Mouse (Mus musculus): ENCODE results near the gene Gm42791.

Gm42791 gene

DNA sequence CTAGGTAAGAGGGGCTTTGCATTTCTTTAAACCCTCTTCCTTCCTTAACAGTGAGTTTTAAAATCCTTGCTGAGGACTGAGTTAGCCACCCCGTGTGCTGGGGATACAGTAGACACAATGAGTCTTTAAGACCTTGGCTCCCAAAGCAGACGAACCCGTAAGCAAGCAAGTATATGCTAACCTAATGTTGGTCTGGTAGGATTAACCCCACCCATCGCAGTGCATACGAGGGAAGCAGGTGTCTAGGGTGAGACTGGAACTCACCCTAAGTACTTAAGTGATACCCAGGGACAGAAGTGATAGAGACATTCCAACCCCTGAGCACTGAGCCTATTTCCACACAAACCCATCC, 12.3 kb upstream of the Gm42791 start:
- DNase-seq (ENCODE audit: low spot score) = no peak

DNA sequence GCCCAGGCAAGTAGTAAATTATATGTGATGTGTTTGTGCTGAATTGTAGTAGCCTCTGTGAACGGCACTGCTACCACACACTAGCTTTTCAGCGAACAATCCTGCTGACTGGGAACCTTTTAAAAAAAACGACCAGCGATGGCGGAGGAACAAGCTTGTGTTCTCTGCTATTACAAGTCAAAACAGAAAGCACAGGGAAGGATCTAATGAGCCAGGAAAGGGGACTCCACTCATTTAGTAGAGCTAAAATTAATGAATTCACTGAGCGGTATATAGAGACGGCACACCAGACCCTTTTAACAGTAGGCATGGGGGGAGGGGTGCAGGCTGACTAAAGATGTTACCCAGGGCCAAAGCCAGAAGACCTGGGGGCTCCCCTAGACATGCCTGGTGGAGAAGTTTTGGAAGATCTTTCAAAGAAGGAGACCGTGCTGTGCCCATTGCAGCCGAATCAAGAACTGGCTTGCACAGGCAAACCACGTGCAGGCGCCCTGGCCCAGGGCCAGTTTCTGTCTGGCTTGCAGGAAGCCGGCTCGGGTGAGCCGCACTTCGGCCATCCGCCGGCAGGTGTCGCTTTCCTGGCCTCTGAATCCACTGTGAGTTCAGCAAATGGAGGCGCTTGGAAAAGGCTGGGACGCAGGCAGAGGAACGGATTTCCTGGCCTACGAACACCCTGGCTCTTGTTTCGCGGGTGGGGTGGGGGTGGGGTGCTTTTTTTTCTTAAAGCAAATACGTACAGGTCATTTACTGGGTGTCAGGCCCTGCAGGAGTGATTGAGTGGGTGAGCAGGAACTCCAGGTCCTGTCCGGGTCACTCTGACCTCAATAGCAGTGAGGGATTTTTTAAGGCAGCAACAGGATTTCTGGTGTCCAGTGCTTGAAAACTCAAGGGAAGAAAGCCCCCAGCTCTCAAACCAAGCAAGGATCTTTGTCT, 11.7 kb upstream of the Gm42791 start:
- DNase-seq (ENCODE audit: low spot score) = peak; percentile 93

DNA sequence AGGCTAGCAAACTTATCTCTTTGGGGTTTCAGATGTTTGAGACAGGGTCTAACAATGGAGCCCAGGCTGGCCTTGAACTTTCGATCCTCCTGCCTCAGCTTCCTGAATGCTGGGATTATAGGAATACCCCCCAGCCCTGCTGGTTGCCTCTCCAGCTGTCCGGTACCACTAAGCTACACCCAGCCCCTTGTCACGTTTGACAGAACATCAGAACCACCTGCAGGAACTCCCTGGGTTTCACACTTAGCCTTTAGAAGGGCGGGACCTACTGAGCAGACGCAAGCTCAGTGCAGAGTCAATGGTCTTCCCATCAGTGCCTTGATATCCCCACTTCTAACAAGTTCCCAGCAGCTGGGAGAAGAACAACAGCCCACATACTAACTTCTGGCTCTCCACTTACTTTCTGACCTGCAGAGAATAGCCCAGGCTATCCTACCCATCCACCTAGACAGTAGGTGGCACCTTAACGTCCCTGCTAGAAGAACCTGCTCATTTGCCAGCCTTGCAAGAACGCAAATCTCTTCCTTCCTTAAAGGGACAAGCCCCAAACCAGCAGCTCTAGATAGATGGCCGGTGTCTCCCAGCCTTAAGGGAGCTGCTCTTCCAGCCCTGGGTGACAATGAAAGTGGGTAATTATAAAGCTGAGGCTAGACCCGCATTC, 10.9 kb upstream of the Gm42791 start:
- no peak for DNase-seq (ENCODE audit: low spot score)

GRCm38 (mm10) chr5:149005083-149005482, 10.1 kb upstream of the Gm42791 start:
- no peak for DNase-seq (ENCODE audit: low spot score)

GRCm38 (mm10) chr5:149003137-149003536, 8.2 kb upstream of the Gm42791 start:
- no peak for DNase-seq (ENCODE audit: low spot score)

DNA sequence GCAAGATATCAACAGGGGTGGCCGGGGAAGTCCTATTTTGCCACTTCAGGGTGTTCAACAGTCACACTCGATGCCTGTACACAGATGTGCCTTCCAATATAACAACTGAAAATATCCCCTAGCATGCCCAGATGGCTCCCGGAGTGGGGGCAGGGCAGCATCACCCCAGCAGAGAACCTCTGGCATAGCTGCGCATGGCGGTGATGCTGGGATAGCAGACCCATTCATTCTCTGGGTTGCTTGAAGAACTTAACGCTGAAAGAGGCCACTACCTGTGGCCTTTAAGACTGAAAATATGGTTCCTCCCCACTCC, 7.8 kb upstream of the Gm42791 start:
- DNase-seq (ENCODE audit: low spot score) = no peak

DNA sequence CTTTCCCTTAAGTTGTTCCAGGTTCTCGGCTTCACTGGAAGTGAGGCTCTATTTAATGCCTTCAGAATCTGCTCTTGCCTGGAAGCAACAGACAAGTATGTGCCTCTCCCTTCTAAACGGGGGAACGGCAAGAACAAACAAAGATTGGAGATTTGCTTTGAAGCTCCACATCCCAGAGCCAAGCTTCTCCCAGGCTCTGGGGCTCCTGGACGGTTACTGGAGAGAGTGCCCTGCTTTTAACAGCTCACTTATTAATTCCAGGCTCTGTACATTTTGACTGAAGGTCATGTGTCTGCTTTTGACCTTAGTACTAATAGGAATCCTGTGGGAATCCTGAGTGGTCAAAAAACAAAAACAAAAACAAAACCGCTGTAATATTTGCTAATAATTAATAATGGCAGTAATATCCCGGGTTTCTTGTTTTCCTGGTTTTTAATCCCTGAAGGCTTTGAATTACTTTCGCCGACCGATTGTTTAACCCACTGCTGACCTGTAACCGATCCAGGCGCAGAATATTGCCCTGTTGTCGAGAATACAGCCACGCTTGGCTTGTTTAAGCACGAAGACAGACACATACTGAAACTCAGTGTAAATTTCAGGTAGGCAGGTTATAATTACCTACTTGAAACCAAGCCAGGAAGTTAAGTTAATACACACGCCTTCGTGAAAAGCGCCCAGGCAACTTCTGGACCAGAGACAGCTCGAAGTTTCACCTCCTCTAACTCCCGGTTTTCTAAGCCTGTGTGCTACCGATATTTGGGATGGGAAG, 7.3 kb upstream of the Gm42791 start:
- no peak for DNase-seq (ENCODE audit: low spot score)

GRCm38 (mm10) chr5:148999802-149000201, 4.9 kb upstream of the Gm42791 start:
- DNase-seq (ENCODE audit: low spot score) = no peak

DNA sequence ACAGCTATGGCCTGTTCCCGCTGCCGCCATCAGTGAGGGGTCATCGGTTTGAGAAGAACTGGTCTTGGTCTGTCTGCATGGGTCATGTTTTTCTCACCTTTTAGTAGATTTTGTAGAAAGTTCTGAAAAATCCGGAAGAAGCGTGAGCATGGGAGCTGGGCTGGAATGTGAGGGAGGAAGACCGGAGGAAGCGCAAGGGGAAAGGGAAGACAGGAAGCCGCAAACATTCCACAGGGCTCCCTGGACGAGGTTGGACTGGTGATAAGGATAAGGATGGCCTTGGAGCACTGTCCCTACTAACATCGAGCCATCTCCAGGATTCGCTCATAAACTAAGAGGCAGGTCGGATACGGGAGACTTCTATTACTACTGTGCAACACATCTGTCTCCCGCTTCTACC, 3.6 kb upstream of the Gm42791 start:
- DNase-seq (ENCODE audit: low spot score) = no peak

DNA sequence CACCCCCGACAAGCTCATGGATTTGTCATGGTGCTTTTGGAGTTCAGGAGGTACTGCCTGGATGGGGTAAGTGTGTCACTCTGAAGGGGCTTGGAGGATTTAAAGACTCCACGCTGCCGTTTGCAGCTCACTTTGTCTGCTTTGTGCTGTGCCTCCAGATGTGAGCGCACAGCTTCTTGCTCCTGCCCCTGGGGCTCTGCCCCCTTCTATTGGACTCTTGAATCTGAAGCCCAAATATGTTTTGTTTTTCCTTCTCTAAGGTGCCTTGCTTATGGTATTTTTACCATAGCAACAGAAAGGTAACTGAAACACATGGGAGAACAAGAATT, 1.7 kb upstream of the Gm42791 start:
- no peak for DNase-seq (ENCODE audit: low spot score)

DNA sequence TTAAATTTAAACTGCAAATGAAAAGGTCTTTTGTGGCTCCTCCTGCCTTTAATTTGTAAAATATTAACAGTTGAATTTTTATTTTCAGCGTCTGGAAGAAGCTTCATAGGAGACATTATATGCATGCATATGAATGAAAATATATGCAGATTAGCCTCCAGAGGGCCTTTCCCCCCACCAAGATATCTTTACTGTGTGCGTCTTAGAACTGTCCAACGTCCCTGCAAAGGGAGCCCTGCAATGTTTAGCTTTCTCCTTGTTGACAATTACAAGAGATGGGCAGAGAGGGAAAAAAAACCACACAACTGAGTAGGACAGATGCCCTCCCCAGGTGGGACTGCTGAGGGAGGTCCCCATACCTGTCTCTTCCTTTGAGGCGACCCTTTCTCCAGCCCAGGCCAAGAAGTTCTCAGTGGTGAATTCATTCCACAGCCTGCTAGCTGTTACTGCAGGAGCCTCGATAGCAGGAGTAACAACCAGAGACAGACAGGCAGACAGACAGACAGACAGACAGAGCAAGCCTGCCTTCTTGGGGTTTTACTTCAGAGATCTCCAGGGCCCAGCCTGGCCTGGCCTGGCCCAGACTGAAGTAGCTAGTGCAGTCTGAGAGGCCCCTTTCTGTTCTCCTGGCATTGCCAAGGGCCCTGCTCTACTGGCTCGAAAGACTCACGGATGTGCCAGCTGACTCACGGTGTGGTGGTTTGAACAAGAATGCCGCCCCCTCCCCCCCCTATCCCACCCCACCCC, 1.2 kb upstream of the Gm42791 start:
- no peak for DNase-seq (ENCODE audit: low spot score)

- no peak for DNase-seq (ENCODE audit: low spot score)
These were observed 639 bp downstream of the Gm42791 start for GRCm38 (mm10) chr5:148994311-148994705.

DNA sequence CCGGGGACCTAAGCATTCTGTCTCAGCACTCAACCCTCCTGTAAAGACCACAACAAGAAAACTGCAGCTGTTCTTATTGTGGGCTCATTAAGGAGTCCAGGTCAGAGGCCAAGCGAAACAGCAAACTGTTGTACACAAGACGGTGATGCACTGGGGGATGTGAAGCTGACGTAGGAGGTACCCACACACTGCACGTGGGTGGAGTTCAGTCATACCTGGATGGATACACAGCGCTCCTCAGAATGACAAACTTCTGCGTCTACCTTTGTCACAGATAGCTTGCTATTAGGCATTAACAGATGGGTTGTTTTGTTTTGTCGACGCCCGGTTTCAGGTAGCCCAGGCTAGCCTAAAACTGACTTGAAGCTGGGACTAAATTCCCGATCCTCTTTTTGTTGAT, 2.3 kb downstream of the Gm42791 start:
- no peak for DNase-seq (ENCODE audit: low spot score)

GRCm38 (mm10) chr5:148990891-148991311, 4.0 kb downstream of the Gm42791 start:
- no peak for DNase-seq (ENCODE audit: low spot score)

- peak; percentile 23 for DNase-seq (ENCODE audit: low spot score)
These were observed 5.5 kb downstream of the Gm42791 start for GRCm38 (mm10) chr5:148989480-148989879.

GRCm38 (mm10) chr5:148984961-148985360, 10.0 kb downstream of the Gm42791 start:
- DNase-seq (ENCODE audit: low spot score) = no peak

DNA sequence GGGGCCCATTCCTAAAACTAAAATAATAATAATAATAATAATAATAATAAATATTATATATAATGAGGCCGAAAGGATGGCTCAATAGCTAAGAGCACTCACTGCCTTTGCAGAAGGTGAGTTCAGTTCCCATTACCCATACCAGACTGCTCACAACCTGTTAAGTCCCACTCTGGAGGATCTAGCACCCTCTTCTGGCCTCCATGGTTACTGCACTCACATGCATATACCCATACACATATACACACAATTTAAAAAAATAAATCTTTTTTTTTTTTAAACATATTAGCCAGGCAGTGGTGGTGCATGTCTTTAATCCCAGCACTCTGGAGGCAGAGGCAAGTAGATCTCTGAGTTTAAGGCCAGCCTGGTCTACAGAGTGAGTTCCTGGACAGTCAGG, 11.3 kb downstream of the Gm42791 start:
- no peak for DNase-seq (ENCODE audit: low spot score)

GRCm38 (mm10) chr5:148983108-148983664, 11.8 kb downstream of the Gm42791 start:
- peak; percentile 23 for DNase-seq (ENCODE audit: low spot score)

GRCm38 (mm10) chr5:148982396-148982795, 12.6 kb downstream of the Gm42791 start:
- DNase-seq (ENCODE audit: low spot score) = no peak

- no peak for DNase-seq (ENCODE audit: low spot score)
These were observed 14.3 kb downstream of the Gm42791 start for GRCm38 (mm10) chr5:148980607-148981006.

GRCm38 (mm10) chr5:148978458-148979165, 16.3 kb downstream of the Gm42791 start:
- peak; percentile 53 for DNase-seq (ENCODE audit: low spot score)

Measured in T-cell, adult 2 months (primary cell).